Mouse (Mus musculus) lung, postnatal 0 days (tissue): ENCODE results near the gene Utf1.

Experiments used
- CTCF ChIP-seq: IDR thresholded peaks from 2 replicates; pipeline ENCODE4 v1.5.1; 2016; ENCODE audit warnings: antibody characterized with exemption, mild to moderate bottlenecking
- EP300 ChIP-seq: IDR thresholded peaks from 2 replicates; pipeline ENCODE4 v1.6.1; 2016; ENCODE audit warnings: antibody characterized with exemption, mild to moderate bottlenecking, control low read depth

GRCm38 (mm10) chr7:139898606-139899005 is 45.0 kb upstream of the Utf1 start:
- TF ChIP-seq EP300 (no peak), CTCF (no peak)
